Mouse (Mus musculus) erythroblast, adult 5-6 weeks (primary cell): ENCODE data around the gene Fermt2. TPM values are rescaled to one million over a fixed set of nuclear protein-coding genes. Genes with fewer than 3 reads are reported as not detected.

Experiments used
- ATAC-seq: replicated peaks from 2 replicates; pipeline ENCODE4 v1.8.0; 2016; ENCODE audit warnings: moderate number of reproducible peaks, mild to moderate bottlenecking, moderate TSS enrichment, inconsistent platforms; ENCODE audit not compliant: poor library complexity, low FRiP score, severe bottlenecking
- total RNA-seq, 2 experiments: library from RNA; stranded (forward) in 1 of 2; stranded (reverse) in 1 of 2; fragments of 150-400 nt in 1 of 2; fragments of 200-764, 138-1000 nt in 1 of 2; gene quantifications; 2 replicates each; pipeline versions ENCODE4 v1.2.3 to v1.2.4; 2015 to 2017; ENCODE audit warnings: low replicate concordance in 2 of 2

The Fermt2 gene
- total RNA-seq (2015; ENCODE audit: low replicate concordance) (not detected in 2 replicates), total RNA-seq (2017; ENCODE audit: low replicate concordance) (not detected in 2 replicates)

DNA sequence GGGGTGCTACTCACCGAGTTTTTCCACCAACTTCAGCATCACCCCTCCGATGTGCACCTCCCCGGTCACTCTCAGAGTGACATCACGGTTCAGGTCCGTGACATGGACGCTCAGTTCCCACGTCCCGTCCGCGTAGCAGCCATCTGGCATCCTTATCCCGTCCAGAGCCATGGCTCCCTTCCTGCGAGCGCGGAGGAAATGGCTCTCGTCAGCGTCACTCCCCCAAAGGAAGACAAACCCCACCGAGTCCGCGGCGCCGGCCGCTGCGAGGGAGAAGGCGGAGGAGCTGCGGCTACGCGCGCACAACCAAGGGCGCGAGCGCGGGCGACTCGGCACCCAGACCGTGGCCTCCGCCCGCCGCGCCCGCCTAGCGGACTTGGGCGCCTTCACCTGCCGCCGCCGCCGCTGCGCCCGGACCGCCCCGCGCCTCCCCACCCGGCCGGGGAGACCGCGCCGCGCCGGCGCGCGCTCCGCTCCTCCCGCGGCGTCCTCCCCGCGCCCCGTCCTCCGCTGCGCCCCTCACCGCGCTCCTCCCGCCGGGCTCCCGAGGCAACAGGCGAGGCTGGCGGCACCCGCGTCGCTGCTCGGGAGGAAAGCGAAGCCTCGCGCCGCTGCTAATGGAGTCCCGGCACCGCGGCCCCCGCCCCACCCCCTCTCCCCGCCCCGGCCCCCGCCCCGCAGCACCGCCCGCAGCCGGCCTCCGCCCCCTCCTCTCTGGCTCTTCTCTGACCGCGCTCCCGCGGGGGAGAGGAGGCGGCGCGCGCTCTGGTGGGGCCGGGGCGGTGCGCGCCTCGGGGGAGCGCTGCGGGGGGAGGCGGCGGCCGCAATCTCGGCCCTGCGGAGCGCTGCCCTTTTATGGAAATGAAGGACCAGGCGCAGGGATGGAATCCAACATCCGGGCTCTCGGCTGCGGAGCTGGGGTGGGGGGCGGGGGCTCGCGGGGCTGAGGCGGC lies at the start of gene Fermt2:
Fermt2 (minus strand) TSS at position 708 of the 953 bp plus-strand sequence.
- ATAC-seq, result no peak

DNA sequence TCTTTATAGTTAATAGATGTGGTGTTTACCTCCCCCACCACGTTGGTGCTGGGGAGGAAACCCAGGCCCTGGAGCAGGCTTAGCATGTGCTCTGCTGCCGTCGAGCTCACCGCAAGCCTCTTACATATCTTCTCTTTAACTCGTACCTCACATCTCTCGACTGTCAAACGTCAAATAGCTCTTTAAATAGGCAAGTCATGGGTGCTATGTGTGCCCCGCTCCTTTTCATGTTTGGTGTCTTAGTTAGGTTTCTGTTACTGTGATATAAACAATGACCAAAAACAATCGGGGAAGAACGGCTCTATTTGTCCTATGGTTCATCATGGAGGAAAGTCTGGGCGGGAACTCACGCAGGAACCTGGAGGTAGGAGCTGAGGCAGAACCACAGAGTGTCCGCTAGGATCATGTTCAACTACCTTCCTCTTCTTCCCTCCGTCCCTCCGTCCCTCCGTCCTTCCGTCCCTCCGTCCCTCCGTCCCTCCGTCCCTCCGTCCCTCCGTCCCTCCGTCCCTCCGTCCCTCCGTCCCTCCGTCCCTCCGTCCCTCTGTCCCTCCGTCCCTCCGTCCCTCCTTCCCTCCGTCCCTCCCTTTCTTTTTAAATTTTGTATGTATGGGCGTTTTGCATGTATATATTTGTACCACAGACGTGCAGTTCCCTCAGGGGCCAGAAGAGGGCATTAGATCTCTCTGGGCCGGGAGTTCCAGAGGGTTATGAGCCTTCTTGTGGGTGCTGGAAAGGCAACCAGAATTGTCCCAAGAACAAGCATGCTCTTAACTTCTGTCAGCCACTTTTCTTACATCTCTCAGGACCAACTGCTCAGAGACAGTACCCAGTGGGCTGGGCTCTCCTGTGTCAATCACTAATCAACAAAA lies 36.4 kb upstream of the Fermt2 start:
- peak; percentile 74 for ATAC-seq

DNA sequence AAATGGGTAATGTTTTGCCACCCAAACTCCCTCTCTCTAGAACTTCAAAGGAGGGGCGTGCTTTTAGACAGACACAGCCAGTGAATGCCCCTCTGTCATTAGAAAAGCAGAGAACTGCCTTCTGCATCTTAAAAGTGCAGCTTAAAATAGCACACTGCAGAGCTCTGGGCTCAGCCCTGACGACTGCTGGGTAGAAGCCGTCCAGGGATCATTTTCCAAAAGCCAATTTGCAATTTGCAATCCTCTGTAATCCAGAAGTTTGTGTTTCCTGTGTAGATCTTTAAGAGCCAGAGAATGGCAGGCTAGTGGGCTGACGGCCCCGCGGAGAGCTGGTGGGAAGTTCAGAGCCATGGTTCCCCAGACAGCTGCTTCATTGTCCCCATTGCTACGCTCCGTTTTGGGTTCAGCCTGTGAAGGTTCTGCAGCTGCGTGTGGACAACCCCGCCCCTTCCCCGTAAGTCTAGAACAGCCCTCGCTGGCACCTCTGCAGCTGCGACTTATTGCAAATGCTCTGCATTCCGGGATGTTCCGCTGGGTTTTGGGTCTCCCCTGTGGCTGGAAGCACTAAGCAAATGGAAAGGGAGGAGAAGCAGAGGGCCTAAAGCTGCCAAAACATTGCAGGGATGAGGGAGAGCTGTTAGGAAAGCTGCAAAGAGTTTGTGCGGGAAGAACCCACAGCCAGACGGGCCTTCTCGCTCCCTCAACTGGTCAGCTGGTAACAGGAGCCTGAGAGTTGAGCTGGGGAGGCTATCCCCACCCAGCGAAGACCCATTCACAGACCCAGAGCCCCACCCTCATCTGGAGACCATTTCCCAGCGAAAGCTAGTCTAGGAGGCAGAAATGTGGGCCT lies 35.5 kb upstream of the Fermt2 start:
- no peak for ATAC-seq

DNA sequence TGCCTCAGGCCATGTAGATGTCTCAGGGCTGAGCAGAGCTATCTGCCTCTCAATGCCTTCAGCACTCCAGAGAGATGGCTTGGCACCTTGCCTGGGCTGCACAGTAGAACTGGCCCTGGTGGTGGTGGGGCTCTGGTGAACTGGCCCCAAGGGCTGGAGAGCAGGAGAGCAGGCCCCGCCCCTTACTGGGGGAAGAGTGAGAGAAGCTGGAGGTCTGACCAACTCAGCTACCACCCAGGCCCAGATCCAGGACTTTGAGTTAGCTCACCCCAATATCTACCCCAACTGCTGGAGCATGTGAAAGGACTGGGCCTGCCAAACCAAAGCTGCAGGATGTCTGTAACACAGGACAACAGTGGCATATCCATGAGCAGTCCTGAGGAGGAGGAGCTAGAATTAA lies 33.7 kb upstream of the Fermt2 start:
- ATAC-seq, result no peak

DNA sequence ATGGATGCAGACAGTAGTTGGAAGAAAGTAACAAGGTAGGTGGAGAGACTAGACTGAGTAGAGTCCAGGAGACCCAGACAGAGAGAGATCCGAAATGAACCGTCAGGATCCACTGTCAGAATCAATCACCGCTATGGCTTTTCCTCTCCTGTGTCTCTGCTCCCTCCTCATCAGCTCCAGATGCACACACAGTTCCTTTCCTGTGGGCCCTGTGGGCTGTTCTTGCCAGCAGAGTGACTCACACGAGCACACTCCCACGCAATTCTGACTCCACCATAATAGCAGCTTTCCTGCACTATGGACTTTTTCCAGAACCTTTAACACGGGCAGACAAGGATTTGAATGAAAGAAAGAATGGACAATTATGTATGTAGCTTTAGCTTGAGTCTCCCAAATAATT lies 31.8 kb upstream of the Fermt2 start:
- ATAC-seq, result no peak

DNA sequence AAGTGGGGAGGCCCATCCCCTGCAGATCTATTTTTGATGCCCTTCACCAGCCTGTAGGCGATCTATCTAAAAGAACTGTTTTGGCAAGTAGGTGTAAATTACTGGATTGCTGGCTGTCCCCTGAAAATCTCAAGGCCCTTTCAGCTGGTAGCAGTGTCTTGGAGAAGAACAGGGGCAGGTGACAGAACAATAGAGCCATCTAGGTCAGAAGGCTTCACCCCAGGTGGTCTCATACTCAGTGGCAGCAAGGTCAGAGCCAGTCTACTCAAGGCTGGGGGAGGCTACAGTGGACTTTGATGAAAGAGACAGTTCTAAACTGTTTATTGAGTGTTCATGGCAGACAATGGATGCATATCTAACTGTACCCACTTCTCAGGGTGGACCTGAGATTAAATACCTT lies 29.1 kb upstream of the Fermt2 start:
- no peak for ATAC-seq

DNA sequence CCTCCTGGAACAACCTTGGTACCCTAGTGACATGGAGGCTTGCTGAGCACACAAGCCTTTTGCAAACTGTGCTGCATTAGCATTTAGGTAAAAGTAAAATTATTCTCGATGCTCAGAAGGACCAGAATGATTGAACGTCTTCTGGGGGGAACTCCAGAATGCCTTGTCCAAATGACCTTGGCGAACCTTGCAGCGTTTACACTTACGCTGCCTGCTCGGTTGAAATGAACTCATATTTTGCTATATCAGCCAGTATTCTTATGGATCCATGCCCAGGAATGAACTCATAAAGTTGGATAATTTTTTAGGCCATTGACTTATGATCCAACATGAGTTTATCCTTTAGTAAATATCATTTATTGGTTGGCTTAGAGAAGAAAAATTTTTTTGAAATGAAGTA lies 24.4 kb upstream of the Fermt2 start:
- ATAC-seq, result no peak

DNA sequence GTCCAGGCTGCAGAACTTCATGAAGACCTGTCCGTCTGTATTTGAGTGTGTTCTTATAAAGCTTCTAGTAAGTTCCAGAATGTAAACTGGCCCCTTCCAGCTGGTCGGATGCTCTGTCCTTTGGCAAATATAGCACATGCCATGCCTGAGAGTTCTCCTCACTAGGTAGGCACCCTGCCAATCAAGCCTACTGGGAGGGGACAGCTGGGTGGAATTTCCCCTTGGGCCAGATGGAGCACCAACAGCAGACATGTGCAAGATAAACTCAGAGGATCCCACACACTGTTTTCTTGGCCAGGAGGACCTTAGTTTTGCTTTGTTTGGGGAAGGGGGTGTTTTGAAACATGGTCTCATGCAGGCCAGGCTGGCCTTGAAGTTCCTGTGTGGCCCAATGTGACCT lies 23.9 kb upstream of the Fermt2 start:
- no peak for ATAC-seq

DNA sequence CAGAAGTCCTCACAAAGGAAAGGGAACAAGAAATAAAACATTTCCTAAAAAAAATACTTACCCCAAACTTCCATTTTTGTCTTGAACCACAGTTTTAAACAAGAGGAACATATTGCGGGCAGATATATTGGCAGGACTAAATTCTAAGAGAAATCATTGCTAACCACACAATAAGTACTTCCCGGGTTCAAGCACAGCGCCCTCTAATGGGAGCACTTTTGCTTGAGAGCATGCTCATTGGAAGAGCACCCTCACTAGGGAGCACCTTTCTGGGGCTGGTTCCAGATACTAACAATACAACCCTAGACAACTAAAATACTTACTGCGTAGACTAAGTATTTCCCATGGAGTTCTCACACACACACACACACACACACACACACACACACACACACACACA lies 22.5 kb upstream of the Fermt2 start:
- no peak for ATAC-seq

DNA sequence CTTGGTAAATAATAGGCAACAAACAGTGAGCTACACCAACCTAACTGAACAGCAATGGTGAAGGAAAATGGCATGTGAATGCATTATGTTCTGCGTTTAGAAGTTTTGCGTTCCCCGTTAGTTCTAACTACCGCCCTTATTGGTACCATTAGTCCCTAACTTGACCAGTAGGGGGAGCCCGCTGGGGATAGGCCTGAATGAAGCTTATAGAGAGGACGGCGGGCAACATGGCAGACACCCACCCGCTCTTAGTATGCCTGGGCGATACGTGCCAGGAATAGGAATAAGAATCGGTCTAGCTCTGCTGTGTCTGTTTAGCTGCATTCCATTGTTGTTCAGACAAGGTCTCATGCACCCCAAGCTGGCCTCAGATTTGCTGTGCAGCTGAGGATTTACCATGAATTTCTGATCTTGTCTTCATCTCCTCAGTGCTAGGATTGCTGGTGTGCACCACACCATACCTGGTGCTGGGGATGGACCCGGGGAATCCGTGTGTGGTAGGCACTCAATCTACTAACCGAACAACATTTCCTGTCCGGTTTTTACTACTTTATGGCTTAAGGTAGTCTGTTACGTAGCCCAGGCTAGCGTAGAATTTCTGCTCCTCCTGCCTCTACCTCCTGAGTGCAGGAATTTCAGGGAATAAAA lies 21.3 kb upstream of the Fermt2 start:
- no peak for ATAC-seq

DNA sequence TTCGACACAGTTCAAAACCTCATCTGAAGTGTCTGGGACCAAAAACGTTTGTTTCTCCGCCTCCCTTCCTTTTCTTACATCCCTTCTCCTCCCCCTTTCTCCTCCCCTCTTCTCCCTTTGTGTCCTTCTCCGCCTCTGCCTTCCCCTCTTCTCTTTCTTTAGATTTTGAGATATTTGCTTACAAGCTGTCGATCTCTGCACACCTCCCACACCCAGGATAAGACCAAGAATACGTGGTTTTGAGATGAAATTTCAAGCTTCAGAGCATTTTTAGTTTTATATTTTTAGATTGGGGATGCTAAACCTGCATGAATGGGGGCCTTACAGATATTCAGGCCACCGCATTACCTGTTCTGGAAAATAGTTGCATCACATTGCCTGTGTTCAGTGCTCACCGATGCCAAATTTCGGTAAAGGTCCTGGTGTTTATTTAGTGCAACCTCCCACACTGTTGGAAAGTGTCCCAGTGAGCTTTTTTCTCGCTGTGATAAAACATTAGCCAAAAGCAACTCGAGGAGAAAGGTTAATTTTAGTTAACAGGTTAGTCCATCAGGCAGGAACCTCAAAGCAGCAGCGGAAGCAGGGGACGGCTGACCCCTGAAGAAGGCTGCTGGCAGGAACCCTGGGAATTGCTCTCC lies 20.2 kb upstream of the Fermt2 start:
- ATAC-seq, result no peak

DNA sequence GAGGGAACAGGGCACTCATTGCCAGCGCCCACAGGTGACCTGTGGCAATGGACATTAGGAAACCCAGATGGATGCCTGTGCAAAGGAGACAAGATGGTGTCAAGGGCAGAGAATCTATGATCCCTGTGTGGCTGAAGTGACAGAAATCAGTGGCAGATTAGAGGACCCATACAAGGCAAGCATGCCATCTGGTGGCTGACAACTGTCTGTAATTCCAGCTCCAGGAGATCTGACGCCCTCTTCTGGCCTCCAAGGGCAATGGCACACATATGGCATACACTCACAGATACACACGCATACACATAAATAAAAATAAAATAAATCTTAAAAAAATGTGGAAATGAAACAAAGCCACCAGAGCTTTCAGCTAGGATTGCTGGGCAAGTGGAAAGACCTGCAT lies 18.2 kb upstream of the Fermt2 start:
- no peak for ATAC-seq

DNA sequence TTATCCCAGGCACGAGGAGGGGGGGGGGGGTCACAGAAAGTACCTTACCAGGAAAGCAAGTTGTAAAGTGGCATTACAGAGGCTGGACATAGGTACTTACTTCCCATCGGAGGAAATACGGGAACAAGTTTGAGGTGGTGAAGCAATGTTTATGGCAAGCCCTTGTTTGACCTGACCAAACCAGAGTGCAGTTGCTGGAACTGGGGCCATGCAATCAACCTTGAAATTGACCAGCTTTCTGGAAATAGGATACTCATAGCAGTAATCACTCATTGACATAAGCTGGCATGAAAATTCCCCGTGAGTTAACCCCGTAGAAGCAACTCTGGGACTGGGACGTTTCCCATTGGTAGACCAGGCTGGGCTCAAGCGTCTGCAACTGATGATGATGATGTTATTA lies 15.0 kb upstream of the Fermt2 start:
- ATAC-seq, result no peak

DNA sequence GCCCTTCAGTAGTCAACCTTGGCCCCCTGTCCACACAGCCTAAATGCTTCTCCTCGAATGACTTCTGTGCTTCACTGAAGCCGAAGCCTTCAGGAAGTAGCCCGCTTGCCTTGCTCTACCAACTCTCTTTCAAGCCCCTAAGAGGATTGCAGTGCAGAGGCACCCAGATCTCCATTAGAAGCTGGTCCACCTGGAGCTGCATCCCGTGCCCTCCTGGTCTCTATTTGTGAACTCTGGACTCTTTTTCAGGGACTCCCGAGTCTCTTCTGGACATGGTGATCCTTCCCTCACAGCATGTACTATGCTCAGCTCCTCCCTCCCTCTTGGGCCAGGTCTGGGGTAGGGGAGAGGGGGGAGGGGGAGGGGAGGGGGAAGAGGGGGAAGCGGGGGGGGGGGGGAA lies 14.1 kb upstream of the Fermt2 start:
- no peak for ATAC-seq

DNA sequence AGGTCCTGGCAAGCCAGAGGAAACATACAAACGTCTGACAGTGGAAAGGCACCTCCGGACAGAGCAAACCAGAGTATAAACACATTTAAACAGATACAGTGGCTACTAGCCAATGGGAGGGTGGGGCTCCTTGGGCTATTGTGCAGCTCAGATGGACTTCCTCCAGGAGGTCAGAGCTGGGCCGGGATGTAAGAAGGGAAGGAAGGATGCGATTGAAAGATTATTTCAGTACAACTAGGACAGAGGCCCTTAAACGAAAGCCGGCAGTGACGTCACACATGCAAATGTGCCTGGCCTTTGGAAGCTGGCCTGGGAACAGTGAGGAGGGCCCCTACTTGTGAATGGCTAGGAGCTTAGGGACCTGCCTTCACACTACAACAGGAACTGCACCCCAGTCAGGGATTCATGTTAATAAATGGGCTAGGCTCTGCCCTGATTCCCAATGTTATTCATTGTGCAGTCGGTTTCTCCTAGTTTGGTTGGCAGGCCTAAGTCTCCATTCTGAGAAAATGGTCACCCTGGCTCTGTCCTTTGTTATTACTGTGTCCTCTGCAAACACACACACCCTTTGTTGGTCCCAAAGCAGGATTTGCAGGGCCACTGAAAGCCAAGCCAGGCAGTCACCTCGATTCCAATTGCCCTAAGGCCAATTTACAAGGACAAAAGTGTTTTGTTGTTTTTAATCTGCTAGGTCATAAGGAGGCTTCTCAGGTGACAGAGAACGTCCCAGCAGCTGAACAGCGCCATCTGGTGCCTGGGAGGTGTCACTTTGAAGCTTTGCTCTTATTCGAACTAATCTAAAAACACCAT lies 9.9 kb upstream of the Fermt2 start:
- no peak for ATAC-seq

DNA sequence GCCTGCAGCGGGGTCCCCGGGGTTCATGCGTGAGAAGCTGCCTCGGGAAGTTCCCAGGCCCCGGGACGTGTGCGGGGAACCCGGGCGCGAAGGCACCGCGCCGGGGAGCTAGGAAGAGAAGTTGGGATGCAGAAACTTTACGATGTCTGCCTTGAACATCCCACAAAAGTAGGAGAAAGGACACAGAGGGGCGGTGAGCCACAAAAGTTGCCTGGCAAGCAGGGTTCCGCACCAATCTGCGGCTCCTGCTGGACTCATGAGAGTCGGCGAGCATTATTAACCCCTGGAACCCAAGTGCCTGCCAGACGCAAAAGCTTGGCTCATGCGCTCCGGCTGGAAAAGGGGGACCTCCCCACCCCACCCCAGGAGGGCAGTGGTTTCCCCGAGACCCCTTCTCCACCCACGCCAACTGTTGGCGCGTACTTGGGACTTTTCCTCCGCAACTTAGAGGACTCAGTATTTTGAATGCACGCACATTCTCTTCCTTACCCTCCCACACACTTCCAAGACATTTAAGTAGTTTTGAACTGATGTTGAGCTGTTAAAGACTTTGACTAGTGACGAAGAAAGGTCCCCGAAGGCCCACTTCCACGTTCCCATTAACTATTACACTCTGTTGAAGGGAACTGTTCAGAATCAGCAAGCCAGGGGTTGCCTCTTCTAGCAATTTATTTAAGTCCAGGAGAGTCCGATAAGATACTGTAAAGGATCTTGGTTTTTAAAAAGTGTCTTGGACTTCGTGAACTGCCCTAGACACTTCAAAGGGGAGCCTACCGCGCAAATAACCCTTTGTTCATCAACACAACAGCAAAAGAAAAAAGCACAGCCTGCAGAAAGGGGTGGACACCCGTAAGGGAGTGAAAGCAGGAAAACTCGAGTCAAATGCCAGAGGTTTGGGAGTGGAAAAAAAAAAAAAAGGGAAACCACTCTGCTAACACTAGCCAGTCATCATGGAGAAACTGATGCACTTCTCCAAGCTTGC lies 737 bp upstream of the Fermt2 start:
- no peak for ATAC-seq

DNA sequence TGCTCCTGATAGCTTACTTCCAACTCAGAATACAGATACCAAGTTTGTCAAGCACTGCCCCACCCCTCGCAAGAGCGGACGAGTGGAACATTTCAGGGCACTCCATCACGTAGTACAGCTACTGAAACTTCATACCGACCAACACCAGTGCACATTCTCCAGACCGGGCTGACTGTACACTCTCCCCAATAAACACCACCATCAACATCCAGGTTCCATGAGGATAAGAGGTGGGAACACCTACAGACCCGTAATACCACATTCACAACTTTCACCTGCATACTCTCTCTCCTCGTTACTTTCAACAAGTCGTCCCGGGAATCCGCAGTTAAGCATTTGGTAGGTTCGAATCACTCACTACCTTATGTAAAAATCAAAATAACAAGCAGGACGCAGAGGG lies 1.1 kb downstream of the Fermt2 start:
- ATAC-seq, result no peak
